Mouse (Mus musculus) urinary bladder, postnatal 10 days (tissue): ENCODE results near the gene Yif1b.
"Not testable (repeated sequence)": the region's sequence is repeated elsewhere in the genome, so short reads cannot be mapped to it uniquely, and the experiment has no call there.

Experiments
- DNase-seq: peaks from one replicate; pipeline ENCODE4 v3.0.0; 2022; ENCODE audit warnings: low spot score

The Yif1b gene

GRCm38 (mm10) chr7:29238019-29238967 lies at the start of gene Yif1b:
Gene Yif1b (plus strand): TSS chr7:29238329.
- peak; percentile 93 for DNase-seq

GRCm38 (mm10) chr7:29194230-29194629 lies 43.9 kb upstream of the Yif1b start:
- not testable (repeated sequence) for DNase-seq

- no peak for DNase-seq
Measured at GRCm38 (mm10) chr7:29202577-29202976, 35.6 kb upstream of the Yif1b start.

GRCm38 (mm10) chr7:29211013-29211412 lies 27.1 kb upstream of the Yif1b start:
- DNase-seq: not testable (repeated sequence)

GRCm38 (mm10) chr7:29211415-29212198 lies 26.5 kb upstream of the Yif1b start:
- DNase-seq: peak; percentile 41

DNA sequence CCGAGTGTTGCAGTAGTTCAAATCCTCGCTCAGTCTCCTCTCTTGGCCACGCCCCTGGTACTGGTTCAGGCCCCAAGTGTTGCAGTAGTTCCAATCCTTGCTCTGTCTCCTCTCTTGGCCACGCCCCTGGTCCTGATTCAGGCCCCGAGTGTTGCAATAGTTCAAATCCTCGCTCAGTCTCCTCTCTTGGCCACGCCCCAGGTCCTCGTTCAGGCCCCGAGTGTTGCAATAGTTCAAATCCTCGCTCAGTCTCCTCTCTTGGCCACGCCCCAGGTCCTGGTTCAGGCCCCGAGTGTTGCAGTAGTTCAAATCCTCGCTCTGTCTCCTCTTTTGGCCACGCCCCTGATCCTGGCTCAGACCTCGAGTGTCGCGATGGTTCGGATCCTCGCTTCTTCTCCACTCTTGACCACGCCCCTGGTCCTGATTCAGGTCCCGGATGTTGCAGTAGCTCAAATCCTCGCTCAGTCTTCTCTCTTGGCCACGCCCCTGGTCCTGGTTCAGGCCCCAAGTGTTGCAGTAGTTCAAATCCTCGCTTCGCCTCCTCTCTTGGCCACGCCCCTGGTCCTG lies 25.8 kb upstream of the Yif1b start:
- DNase-seq: no peak

- DNase-seq: not testable (repeated sequence)
Measured at GRCm38 (mm10) chr7:29212775-29213560, 25.2 kb upstream of the Yif1b start.

DNA sequence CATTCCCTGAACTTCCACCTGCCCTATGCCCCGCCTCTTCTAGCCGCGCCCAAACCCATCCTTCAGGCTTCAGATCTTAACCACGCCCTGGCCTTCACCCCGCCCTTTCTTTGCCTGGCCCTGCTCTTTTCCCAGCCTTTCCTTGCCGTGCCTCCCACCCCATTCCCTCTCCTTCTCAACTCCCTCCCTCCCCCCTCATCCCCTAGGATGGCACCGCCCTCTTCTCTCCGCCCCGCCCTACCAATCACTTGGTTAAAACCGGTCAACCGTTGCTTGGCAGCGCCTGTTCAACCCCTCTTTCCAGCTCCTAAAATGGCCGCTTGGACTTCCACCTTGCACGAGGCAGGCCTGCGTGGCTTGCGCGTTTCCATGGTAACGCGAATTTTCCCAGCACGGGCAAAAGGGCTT lies 24.4 kb upstream of the Yif1b start, which contains the start of gene Catsperg1:
Gene Catsperg1 (minus strand): TSS at position 361 of the 408 bp plus-strand sequence.
- no peak for DNase-seq

DNA sequence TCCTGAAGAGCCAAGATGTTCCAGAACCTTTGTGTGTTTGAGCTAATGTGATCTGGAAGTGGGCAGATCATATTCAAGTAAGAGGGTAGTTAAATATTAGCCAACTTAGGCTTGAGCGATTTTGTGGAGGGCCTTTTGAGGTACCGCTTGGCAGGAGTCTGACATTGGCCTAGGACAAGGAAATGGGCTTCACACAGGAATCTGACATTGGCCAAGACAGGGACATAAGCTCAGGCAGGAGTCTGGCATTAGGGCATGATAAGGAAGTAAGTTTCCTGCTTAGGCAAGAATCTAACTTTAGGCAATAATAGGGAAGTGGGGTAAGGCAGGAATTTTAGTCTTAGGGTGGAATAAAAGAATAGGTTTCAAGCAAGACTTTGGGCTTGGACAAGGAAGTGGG lies 23.9 kb upstream of the Yif1b start:
- DNase-seq: no peak

- DNase-seq: no peak
Measured at GRCm38 (mm10) chr7:29214846-29215245, 23.3 kb upstream of the Yif1b start.

GRCm38 (mm10) chr7:29224756-29225394 lies 13.3 kb upstream of the Yif1b start:
- no peak for DNase-seq

- no peak for DNase-seq
Measured at GRCm38 (mm10) chr7:29225520-29225919, 12.6 kb upstream of the Yif1b start.

- no peak for DNase-seq
Measured at GRCm38 (mm10) chr7:29228202-29228601, 9.9 kb upstream of the Yif1b start.

DNA sequence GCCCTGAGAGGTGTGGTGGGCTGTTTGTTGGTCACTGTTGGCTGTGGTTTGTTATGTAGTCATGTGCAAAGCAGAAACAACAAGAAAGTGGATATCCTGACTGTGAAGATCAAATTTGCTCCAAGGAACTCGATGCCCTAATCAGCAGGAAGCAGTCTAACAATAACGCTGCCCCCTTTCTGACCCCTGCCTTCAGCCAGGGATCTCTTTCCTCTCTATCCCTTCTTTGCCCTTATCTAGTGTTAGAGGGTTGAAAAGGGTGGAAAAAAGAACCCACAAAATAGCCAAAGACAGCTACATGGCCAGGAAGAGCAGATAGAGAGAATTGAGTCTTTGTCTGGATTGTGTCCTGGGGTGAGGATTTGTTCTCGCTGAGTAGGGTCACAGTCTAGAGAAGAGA lies 7.6 kb upstream of the Yif1b start:
- DNase-seq: no peak

DNA sequence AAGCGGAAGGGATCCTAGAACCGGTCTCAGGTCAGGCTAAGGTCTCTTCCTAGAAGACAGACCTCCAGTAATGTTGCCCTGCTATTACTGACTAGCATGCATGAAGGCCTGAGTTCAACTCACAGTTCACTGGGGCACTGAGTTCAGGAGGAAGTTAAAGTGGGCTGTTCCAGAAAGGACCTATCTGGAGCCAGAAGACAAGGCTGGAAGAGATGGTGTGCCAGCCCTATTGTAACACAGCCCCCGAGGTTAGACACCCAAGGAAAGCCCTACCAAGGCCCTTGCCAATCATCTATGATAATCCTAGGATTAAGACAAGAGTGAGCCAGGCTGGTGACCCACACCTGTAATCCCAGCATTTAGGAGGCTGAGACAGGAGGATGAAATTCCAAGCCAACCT lies 6.6 kb upstream of the Yif1b start:
- no peak for DNase-seq

- DNase-seq: no peak
Measured at GRCm38 (mm10) chr7:29232247-29233013, 5.7 kb upstream of the Yif1b start, which contains the start of gene Kcnk6. Gene Kcnk6 (minus strand): TSS chr7:29232515.

DNA sequence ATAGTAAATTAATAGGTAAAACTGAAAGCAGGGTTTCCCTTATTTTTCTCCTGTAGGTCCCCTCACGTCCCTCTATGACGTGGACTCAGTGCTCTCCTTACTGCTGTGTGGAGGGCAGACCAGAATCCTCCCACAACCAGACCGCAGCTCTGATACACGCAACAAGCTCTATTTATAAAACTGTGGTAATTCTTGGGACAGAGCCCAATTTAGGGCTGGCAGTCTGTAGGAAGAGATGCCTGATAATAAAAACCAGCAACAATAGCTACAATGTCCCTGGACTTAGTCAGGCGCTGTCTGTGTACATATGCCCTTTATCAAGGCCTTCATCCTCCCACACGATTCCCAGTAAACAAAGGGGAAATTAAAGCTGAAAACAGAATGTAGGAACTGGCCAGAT lies 4.4 kb upstream of the Yif1b start:
- DNase-seq: no peak

GRCm38 (mm10) chr7:29234661-29235060 lies 3.5 kb upstream of the Yif1b start:
- DNase-seq: no peak

GRCm38 (mm10) chr7:29236593-29236992 lies 1.5 kb upstream of the Yif1b start:
- no peak for DNase-seq

DNA sequence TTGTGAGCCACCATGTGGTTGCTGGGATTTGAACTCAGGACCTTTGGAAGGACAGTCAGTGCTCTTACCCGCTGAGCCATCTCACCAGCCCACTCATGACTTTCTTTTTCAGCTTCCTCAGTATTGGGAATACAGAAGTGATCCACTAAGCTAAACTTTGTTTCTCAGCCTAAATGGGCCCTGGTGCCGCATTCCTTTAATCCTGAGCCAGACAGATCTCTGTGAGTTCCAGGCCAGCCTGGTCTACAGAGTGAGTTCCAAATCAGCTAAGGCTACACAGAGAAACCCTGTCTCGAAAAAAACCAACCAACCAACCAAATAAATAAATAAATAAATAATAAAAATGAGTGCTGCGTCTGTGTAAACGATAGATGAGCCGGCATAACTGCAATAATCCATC lies 533 bp upstream of the Yif1b start:
- not testable (repeated sequence) for DNase-seq
